Mouse (Mus musculus) intestine, postnatal 0 days (tissue): ENCODE measurements around the gene Rit1. TPM values are rescaled to one million over a fixed set of nuclear protein-coding genes. Genes with fewer than 3 reads are reported as not detected.

Experiments used
- ATAC-seq: fragments of 200-750 bp; cut with Nextera tagmentation; 2 replicates; pipeline ENCODE4 v1.8.0; 2017; ENCODE audit warnings: mild to moderate bottlenecking, moderate TSS enrichment, moderate library complexity
- H3K27ac ChIP-seq: fragments of 300-500 bp; sonication (generic); 2 replicates; pipeline ENCODE4 v1.5.1; 2014; ENCODE audit warnings: mild to moderate bottlenecking, low read depth, low read length, moderate library complexity
- H3K27me3 ChIP-seq: fragments of 300-500 bp; sonication (generic); replicated peaks from 2 replicates; pipeline ENCODE4 v1.6.1; 2014; ENCODE audit warnings: low read length, mixed read lengths; ENCODE audit not compliant: control insufficient read depth, insufficient read depth
- H3K36me3 ChIP-seq: fragments of 300-500 bp; sonication (generic); 2 replicates; pipeline ENCODE4 v1.6.1; 2014; ENCODE audit warnings: mild to moderate bottlenecking, moderate library complexity; ENCODE audit not compliant: control insufficient read depth, insufficient read depth
- H3K4me1 ChIP-seq: fragments of 300-500 bp; sonication (generic); replicated peaks from 2 replicates; pipeline ENCODE4 v1.6.1; 2014; ENCODE audit warnings: antibody characterized with exemption, low read length, mixed read lengths; ENCODE audit not compliant: control insufficient read depth, insufficient read depth
- H3K4me2 ChIP-seq: fragments of 300-500 bp; sonication (generic); replicated peaks from 2 replicates; pipeline ENCODE4 v1.6.1; 2014; ENCODE audit warnings: low read depth, mild to moderate bottlenecking, moderate library complexity
- H3K4me3 ChIP-seq: fragments of 300-500 bp; sonication (generic); 2 replicates; pipeline ENCODE4 v1.5.1; 2014; ENCODE audit warnings: low read depth, low read length
- H3K9ac ChIP-seq: fragments of 300-500 bp; sonication (generic); 2 replicates; pipeline ENCODE4 v1.6.1; 2014; ENCODE audit warnings: mild to moderate bottlenecking, low read depth, low read length
- H3K9me3 ChIP-seq: fragments of 300-500 bp; sonication (generic); 2 replicates; pipeline ENCODE4 v1.6.1; 2016; ENCODE audit warnings: mixed run types; ENCODE audit not compliant: control insufficient read depth
- CTCF ChIP-seq: sonication (generic); IDR thresholded peaks from 2 replicates; pipeline ENCODE4 v1.5.1; 2016; ENCODE audit warnings: low read depth, mild to moderate bottlenecking, control low read depth, antibody characterized with exemption, moderate library complexity
- WGBS: fragments of 180-500 bp; shearing (Covaris S2); extraction: QIAGEN DNeasy Blood & Tissue Kit; methylation state at CpG from one replicate; pipeline ENCODE4 v1.1.7; 2014; 5-methylcytosine and 5-hydroxymethylcytosine counted together
- polyA plus RNA-seq: library from polyadenylated mRNA; unstranded; fragments of >200 nt; fragmentation: Nextera tagmentation; extraction: Ambion mirVana; gene quantifications from 2 replicates; pipeline ENCODE4 v1.2.1, GENCODE M21; 2015

The Rit1 gene
- polyA plus RNA-seq = 48.8 and 50.2 TPM in 2 replicates

- peaks cover 37% of the 10 kb centered on the region for H3K36me3 ChIP-seq
- peak within 1 kb of the TSS; percentile 66 for H3K4me3 ChIP-seq
- no peaks in the 10 kb centered on the region for H3K9me3 ChIP-seq
- no peak for TF ChIP-seq CTCF
- peak; percentile 89 for ATAC-seq
- 1% methylated on average over 27 of the region's 27 CpGs for WGBS
- peak within 1 kb of the TSS; percentile 83 for H3K4me2 ChIP-seq
- peaks cover 12% of the 10 kb centered on the region for H3K4me1 ChIP-seq
- H3K27me3 ChIP-seq = no peaks in the 10 kb centered on the region
- H3K9ac ChIP-seq = peak within 1 kb of the TSS; percentile 62
- peak within 1 kb of the TSS; percentile 73 for H3K27ac ChIP-seq
These were observed at the start of gene Rit1 for GRCm38 (mm10) chr3:88716399-88717197. Gene Rit1 (plus strand): TSS chr3:88716838.

GRCm38 (mm10) chr3:88677399-88677798, 39.2 kb upstream of the Rit1 start:
- peak; percentile 67 for ATAC-seq
- peak; percentile 93 for TF ChIP-seq CTCF
- WGBS = 7% methylated on average over 11 of the region's 11 CpGs
- Histone ChIP-seq H3K4me1 (no peaks in the 10 kb centered on the region), H3K27me3 (no peaks in the 10 kb centered on the region), H3K9me3 (no peaks in the 10 kb centered on the region), H3K4me2 (peak overlapping the region; percentile 70), H3K9ac (peak overlapping the region; percentile 45; the same call in 1 of the 2 replicates), H3K4me3 (peak overlapping the region; percentile 40), H3K36me3 (no peaks in the 10 kb centered on the region), H3K27ac (no peak overlapping the region)

GRCm38 (mm10) chr3:88683814-88684213, 32.8 kb upstream of the Rit1 start:
- Histone ChIP-seq H3K4me1 (no peaks in the 10 kb centered on the region), H3K27ac (peak overlapping the region; percentile 72), H3K9ac (no peak overlapping the region), H3K36me3 (no peaks in the 10 kb centered on the region), H3K27me3 (no peaks in the 10 kb centered on the region), H3K4me2 (no peak overlapping the region), H3K9me3 (no peaks in the 10 kb centered on the region), H3K4me3 (no peak overlapping the region)
- no peak for TF ChIP-seq CTCF
- ATAC-seq = no peak
- 48% methylated on average over 2 of the region's 2 CpGs for whole genome bisulfite sequencing

GRCm38 (mm10) chr3:88684236-88684979, 32.2 kb upstream of the Rit1 start:
- Histone ChIP-seq H3K4me3 (peak overlapping the region; percentile 98), H3K4me1 (no peaks in the 10 kb centered on the region), H3K9me3 (no peaks in the 10 kb centered on the region), H3K27me3 (no peaks in the 10 kb centered on the region), H3K27ac (peak overlapping the region; percentile 99), H3K9ac (peak overlapping the region; percentile 96; the same call in 1 of the 2 replicates), H3K36me3 (peaks cover 5% of the 10 kb centered on the region), H3K4me2 (peak overlapping the region; percentile 84)
- peak; percentile 59 for ATAC-seq
- 29% methylated on average over 7 of the region's 8 CpGs for WGBS
- TF ChIP-seq CTCF = peak; percentile 34; the same call in 1 of the 2 replicates

GRCm38 (mm10) chr3:88684980-88685941, 31.4 kb upstream of the Rit1 start, which contains the start of gene Khdc4:
Gene Khdc4 (plus strand): TSS chr3:88685803.
- Histone ChIP-seq H3K9me3 (no peaks in the 10 kb centered on the region), H3K27ac (peak within 1 kb of the TSS; percentile 99), H3K4me2 (peak within 1 kb of the TSS; percentile 84), H3K9ac (peak within 1 kb of the TSS; percentile 96), H3K36me3 (peaks cover 14% of the 10 kb centered on the region), H3K4me3 (peak within 1 kb of the TSS; percentile 98), H3K4me1 (no peaks in the 10 kb centered on the region), H3K27me3 (no peaks in the 10 kb centered on the region)
- under 1% methylated on average over 47 of the region's 47 CpGs for WGBS
- ATAC-seq = peak; percentile 95
- no peak for TF ChIP-seq CTCF
